Mouse (Mus musculus): ENCODE results near the gene Plpp2. TPM values are rescaled to one million over a fixed set of nuclear protein-coding genes. Genes with fewer than 3 reads are reported as not detected.

The Plpp2 gene
- total and polyA plus RNA-seq, 3 experiments, result 11.5 to 19.3 (median 13.9) TPM

DNA sequence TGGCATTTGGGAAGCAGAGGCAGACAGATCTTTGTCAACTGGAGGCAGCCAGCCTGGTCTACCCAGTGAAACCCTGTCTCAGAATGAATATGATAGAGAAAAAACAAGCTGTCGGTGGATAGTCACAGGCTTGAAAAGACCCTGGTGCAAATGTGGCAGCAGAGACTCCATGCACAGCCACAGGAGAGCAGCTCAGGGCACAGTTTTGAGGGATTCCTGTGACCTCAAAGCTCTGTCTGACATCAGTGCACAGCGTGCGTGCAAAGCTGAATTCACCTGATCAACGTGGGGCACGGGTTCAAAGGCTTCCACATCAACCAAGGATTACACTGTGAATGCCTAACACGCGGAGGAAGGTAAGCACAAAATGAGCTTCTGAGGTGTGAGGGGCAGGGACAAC lies 46.8 kb upstream of the Plpp2 start:
- no peak overlapping the region for H3K27ac ChIP-seq (ENCODE audit: insufficient read depth, low read depth)
- dilution Hi-C loops (cut with MboI; ENCODE audit: extremely low pct_ligation_motif_present, extremely low pct_unique_long_range_greater_than_20kb, low sequenced_read_pairs), result no loop called here

DNA sequence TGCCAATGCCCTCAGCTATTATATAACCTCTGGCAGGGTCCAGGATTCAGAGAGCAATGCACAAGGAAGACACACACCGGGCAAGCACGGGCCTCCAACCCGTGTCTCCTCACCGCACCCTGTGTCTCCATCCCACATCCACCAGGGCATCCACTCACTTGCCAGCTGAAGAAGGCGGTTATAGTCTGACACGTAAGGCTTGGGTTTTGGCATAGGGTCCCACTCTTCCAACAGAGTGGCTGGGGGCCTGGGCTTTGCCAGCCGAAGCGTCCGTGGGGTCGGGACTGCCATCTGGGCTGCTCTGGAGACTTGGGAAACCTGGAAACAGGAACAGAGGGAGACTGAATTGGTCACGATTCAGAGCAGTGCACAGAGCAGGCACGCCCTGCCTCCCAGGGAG lies 46.2 kb upstream of the Plpp2 start:
- H3K79me2 ChIP-seq (replicated peaks; ENCODE audit: control insufficient read depth, extremely low read depth, insufficient read depth, poor library complexity, severe bottlenecking), result no peaks in the 10 kb centered on the region
- H3K9me3 ChIP-seq (replicated peaks; ENCODE audit: low read length), result peaks cover 2% of the 10 kb centered on the region
- DNase-seq (ENCODE audit: extremely low read depth), result no peak
- in situ Hi-C loops (cut with MboI; ENCODE audit: low pct_ligation_motif_present, low pct_unique_long_range_greater_than_20kb, low sequenced_read_pairs) (no loop called here), dilution Hi-C loops (cut with MboI; ENCODE audit: extremely low pct_ligation_motif_present, extremely low pct_unique_long_range_greater_than_20kb, low sequenced_read_pairs) (no loop called here)
- no peaks in the 10 kb centered on the region for H3K36me3 ChIP-seq (replicated peaks in 1 of 2; ENCODE audit: control insufficient read depth in 1 of 2, insufficient read depth in 1 of 2, low read length in 1 of 2)
- TF ChIP-seq CHD2 (IDR thresholded peaks at IDR 0.05; ENCODE audit: low read length) (no peak), PAX5 (IDR thresholded peaks at IDR 0.05; ENCODE audit: low read length) (no peak), E2F4 (IDR thresholded peaks at IDR 0.05; ENCODE audit: insufficient replicate concordance, low read depth, low read length) (no peak), POLR2A (IDR thresholded peaks at IDR 0.05; ENCODE audit: low read depth, low read length) (no peak), CHD1 (IDR thresholded peaks at IDR 0.05; ENCODE audit: low read depth, low read length) (no peak), JUN (IDR thresholded peaks at IDR 0.05; ENCODE audit: insufficient read depth, low read depth, low read length) (no peak), SMC3 (IDR thresholded peaks at IDR 0.05; ENCODE audit: low read depth, low read length) (no peak)
- no peak overlapping the region for H3K4me3 ChIP-seq (replicated peaks in 1 of 3; ENCODE audit: low read depth in 2 of 3, low read length in 2 of 3, poor library complexity in 1 of 3)
- peaks cover 4 to 10% of the 10 kb centered on the region in 2 experiments; a peak in 3 of 4 replicates for H3K4me1 ChIP-seq (ENCODE audit: control insufficient read depth in 1 of 2, insufficient read depth in 2 of 2)
- H3K27ac ChIP-seq (ENCODE audit: insufficient read depth, low read depth), result no peak overlapping the region
- no peak overlapping the region for H3K4me2 ChIP-seq (ENCODE audit: insufficient read depth, low read depth, poor library complexity, severe bottlenecking)
- peaks cover 45% of the 10 kb centered on the region for H3K27me3 ChIP-seq (replicated peaks)
- H3K9ac ChIP-seq (ENCODE audit: insufficient read depth, low read depth), result no peak overlapping the region

More for the DNA sequence above, 46.8 kb upstream of the Plpp2 start:
- DNase-seq (ENCODE audit: extremely low read depth), result no peak
- H3K9me3 ChIP-seq (replicated peaks; ENCODE audit: low read length), result peaks cover 2% of the 10 kb centered on the region
- in situ Hi-C loops (cut with MboI; ENCODE audit: low pct_ligation_motif_present, low pct_unique_long_range_greater_than_20kb, low sequenced_read_pairs), result no loop called here
- H3K4me2 ChIP-seq (ENCODE audit: insufficient read depth, low read depth, poor library complexity, severe bottlenecking), result no peak overlapping the region
- H3K4me3 ChIP-seq (replicated peaks in 1 of 3; ENCODE audit: low read depth in 2 of 3, low read length in 2 of 3, poor library complexity in 1 of 3), result no peak overlapping the region
- H3K27me3 ChIP-seq (replicated peaks), result peaks cover 44% of the 10 kb centered on the region
- no peaks in the 10 kb centered on the region for H3K36me3 ChIP-seq (replicated peaks in 1 of 2; ENCODE audit: control insufficient read depth in 1 of 2, insufficient read depth in 1 of 2, low read length in 1 of 2)
- no peaks in the 10 kb centered on the region for H3K79me2 ChIP-seq (replicated peaks; ENCODE audit: control insufficient read depth, extremely low read depth, insufficient read depth, poor library complexity, severe bottlenecking)
- H3K4me1 ChIP-seq (ENCODE audit: control insufficient read depth in 1 of 2, insufficient read depth in 2 of 2), result peaks cover 4 to 15% of the 10 kb centered on the region in 2 experiments; a peak in 3 of 4 replicates
- no peak overlapping the region for H3K9ac ChIP-seq (ENCODE audit: insufficient read depth, low read depth)
- TF ChIP-seq USF2 (conservative IDR thresholded peaks at IDR 0.05; ENCODE audit: low read depth, low read length) (no peak), JUND (conservative IDR thresholded peaks at IDR 0.05; ENCODE audit: low read depth, low read length) (no peak), HCFC1 (IDR thresholded peaks at IDR 0.05; ENCODE audit: low read depth, low read length) (no peak), TCF12 (IDR thresholded peaks at IDR 0.05; ENCODE audit: low read depth, low read length) (no peak), NRF1 (IDR thresholded peaks at IDR 0.05; ENCODE audit: low read depth, low read length) (no peak)

DNA sequence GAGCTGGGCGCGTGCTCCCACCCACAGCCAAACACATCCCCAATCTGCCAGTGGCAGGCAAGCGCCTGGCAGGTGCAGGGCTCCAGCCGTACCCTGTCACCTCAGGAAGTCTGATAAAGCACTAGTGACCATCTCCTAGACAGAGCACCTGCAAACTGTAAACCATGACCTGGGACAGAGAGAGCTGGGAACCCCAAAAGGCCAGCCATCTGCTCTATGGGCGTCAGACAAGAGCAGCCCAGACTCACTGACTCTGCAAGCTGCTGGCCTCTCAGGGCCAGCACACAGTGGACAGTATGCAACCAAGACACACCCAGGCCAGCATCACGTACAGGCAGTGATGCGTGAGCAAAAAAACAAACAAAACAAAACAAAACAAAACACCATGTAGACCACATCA lies 45.3 kb upstream of the Plpp2 start:
- peaks cover 2% of the 10 kb centered on the region for H3K9me3 ChIP-seq (replicated peaks; ENCODE audit: low read length)
- no peak for DNase-seq (ENCODE audit: extremely low read depth)
- no peaks in the 10 kb centered on the region for H3K36me3 ChIP-seq (replicated peaks in 1 of 2; ENCODE audit: control insufficient read depth in 1 of 2, insufficient read depth in 1 of 2, low read length in 1 of 2)
- H3K4me2 ChIP-seq (ENCODE audit: insufficient read depth, low read depth, poor library complexity, severe bottlenecking), result no peak overlapping the region
- TF ChIP-seq CHD2 (IDR thresholded peaks at IDR 0.05; ENCODE audit: low read length), result no peak
- TF ChIP-seq CTCF (conservative IDR thresholded peaks at IDR 0.05 in 1 of 2, IDR thresholded peaks at IDR 0.05 in 1 of 2; ENCODE audit: low read depth in 2 of 2, low read length in 2 of 2), result no peak
- no peak for TF ChIP-seq MAX (IDR thresholded peaks at IDR 0.05; ENCODE audit: low read length)
- TF ChIP-seq SMC3 (IDR thresholded peaks at IDR 0.05; ENCODE audit: low read depth, low read length), result no peak
- no peak for TF ChIP-seq NELFE (IDR thresholded peaks at IDR 0.05; ENCODE audit: low read depth, low read length)
- TF ChIP-seq USF1 (IDR thresholded peaks at IDR 0.05; ENCODE audit: low read depth, low read length), result no peak
- no peak for TF ChIP-seq POLR2A (IDR thresholded peaks at IDR 0.05; ENCODE audit: low read depth, low read length)
- TF ChIP-seq JUND (conservative IDR thresholded peaks at IDR 0.05; ENCODE audit: low read depth, low read length), result no peak
- no peak for TF ChIP-seq ZKSCAN1 (IDR thresholded peaks at IDR 0.05; ENCODE audit: borderline replicate concordance, low read depth, low read length)
- TF ChIP-seq MEF2A (IDR thresholded peaks at IDR 0.05; ENCODE audit: borderline replicate concordance, low read depth, low read length), result no peak
- no peak for TF ChIP-seq MAFK (IDR thresholded peaks at IDR 0.05; ENCODE audit: insufficient replicate concordance, low read length)
- no peak for TF ChIP-seq RAD21 (IDR thresholded peaks at IDR 0.05; ENCODE audit: low read depth, low read length)
- TF ChIP-seq MAZ (IDR thresholded peaks at IDR 0.05; ENCODE audit: low read depth, low read length), result no peak
- no peak for TF ChIP-seq GABPA (IDR thresholded peaks at IDR 0.05; ENCODE audit: insufficient replicate concordance, low read depth, low read length)
- no peaks in the 10 kb centered on the region for H3K79me2 ChIP-seq (replicated peaks; ENCODE audit: control insufficient read depth, extremely low read depth, insufficient read depth, poor library complexity, severe bottlenecking)
- H3K27ac ChIP-seq (ENCODE audit: insufficient read depth, low read depth), result no peak overlapping the region
- no peak overlapping the region for H3K4me3 ChIP-seq (replicated peaks in 1 of 3; ENCODE audit: low read depth in 2 of 3, low read length in 2 of 3, poor library complexity in 1 of 3)
- in situ Hi-C loops (cut with MboI; ENCODE audit: low pct_ligation_motif_present, low pct_unique_long_range_greater_than_20kb, low sequenced_read_pairs), result no loop called here
- H3K27me3 ChIP-seq (replicated peaks), result peaks cover 45% of the 10 kb centered on the region
- H3K9ac ChIP-seq (ENCODE audit: insufficient read depth, low read depth), result no peak overlapping the region
- dilution Hi-C loops (cut with MboI; ENCODE audit: extremely low pct_ligation_motif_present, extremely low pct_unique_long_range_greater_than_20kb, low sequenced_read_pairs), result no loop called here
- H3K4me1 ChIP-seq (ENCODE audit: control insufficient read depth in 1 of 2, insufficient read depth in 2 of 2), result peaks cover 0 to under 1% of the 10 kb centered on the region in 2 experiments; a peak in 2 of 4 replicates

All from CH12.LX (cell line).